Mouse (Mus musculus): Measurements from ENCODE around the gene Tmem38b.
A peak's percentile ranks its signal among the peaks of the same experiment; 100 is the strongest.
"Not testable (repeated sequence)": the region's sequence is repeated elsewhere in the genome, so short reads cannot be mapped to it uniquely, and the experiment has no call there.

Gene Tmem38b

DNA sequence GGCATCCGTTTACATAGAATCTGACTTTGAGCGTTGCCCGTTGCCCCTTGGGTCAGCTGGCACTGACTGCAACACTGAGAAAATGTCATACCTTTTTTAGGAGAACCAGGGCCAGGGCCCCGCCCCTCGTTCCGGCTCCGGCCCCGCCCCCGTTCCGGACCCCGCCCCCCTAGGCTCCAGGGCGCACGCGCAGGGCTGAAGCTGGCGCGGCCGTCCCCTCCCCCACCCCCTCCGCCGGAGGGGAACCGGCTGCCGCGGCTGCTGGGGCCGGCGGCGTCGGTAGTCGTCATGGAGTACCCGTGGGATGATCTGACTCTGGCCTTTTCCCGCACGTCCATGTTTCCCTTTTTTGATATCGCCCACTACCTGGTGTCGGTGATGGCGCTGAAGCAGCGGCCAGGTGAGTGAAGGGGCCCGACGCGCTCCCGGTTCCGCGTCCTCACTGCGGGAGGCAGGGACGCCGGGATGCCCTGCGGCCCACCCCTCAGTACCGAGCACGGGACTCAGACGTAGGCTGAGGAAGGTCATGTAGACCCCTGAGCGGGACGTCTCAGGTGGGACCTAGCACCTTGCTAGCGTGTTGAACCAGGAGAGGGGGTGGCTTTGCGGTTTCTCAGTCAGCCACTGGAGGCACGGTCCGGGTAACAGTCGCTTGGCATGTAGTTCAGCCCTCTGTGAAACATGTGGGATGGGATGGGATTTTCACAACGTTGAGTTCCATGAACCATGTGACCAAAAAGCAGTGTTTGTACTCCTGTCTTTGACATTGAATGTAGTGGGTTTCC lies at the start of gene Tmem38b:
Gene Tmem38b, plus strand, starts transcription at position 225 of the 785 bp plus-strand sequence.
- peak; percentile 42 to 81 for DNase-seq (ENCODE audit: low spot score in 2 of 2)

DNA sequence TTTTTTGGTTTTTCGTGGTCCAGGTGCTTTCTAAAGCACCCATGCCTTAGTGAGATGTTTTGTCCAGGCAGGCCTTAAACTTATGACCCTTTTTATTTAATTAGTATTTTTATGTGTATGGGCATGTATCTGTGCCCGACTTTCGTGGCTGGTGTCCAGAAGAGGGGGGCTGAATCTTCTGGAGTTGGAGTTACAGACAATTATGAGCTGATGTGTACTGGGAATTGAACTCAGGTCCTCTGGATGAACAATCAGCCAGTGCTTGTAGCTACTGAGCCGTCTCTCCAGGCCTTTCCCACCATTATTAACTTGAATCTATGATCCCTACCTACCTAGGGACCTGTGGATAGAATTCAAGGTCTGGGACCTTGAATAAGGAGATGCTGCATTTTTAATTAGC lies 44.4 kb upstream of the Tmem38b start:
- DNase-seq (ENCODE audit: low spot score in 2 of 2) = no peak

DNA sequence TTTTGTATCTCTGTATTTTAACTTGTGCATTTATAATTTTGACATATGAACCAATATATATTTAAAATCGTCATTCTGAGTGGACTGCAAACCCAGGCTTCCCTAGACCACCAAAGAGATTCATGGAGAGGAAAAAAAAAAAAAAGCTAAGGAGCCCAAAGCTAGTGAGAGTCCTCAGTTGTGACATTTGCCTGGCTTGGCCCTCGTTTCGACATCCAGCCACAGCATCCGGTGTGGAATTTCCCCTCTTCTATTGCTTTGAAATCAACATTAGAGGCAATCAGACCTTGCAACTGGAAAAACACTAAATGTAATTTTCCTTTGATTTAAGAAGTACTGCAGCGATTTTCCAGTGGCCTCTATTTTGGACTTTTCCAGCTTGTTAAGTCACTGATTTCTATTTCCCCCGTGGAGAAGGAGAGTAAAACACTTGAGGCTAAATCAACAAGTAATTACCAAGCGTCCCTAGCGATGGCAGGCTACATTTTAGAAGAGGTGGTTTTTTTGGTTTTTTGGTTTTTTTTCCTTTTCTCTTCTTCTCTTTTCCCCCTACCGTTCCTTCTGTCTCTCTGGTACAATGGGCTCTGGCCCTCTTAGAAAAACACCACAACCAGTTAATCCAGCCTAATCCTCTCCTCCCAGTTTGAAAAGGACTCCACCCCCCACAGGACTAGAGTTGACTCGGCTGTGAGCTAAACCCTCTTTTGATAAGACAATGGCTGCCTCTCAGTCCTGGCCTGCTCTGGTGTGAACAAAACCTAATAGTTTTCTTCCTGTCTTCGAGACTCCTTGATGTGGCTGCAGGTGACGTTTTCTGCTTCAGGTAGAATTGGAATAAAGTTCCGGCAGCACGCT lies 43.4 kb upstream of the Tmem38b start:
- no peak for DNase-seq (ENCODE audit: low spot score in 2 of 2)

DNA sequence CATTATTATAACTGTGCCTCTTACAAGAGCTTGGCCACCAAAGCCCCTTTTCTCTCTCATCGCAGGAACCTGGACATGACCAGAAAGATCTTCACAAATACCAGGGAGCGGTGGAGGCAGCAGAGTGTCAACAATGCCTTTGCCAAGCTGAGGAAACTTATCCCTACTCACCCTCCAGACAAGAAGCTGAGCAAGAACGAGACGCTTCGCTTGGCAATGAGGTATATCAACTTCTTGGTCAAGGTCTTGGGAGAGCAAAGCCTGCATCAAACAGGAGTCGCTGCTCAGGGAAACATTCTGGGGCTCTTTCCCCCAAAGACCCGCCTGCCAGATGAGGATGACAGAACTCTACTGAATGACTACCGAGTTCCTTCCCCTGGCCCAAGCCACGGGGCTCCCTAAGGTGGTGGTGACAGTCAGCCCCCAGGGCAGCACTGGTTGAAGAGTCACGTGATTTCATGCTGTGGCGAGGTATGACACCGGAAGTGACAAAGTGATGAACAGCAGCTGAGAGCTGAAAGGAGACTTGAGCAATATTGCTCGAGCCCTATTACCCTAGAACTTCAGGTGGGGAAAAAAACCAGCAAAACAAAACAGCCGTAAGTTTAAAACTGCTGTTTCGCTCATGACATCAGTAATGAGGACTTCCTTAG lies 40.0 kb upstream of the Tmem38b start:
- peak in 1 of 2 experiments; percentile 34 for DNase-seq (ENCODE audit: low spot score in 2 of 2)

DNA sequence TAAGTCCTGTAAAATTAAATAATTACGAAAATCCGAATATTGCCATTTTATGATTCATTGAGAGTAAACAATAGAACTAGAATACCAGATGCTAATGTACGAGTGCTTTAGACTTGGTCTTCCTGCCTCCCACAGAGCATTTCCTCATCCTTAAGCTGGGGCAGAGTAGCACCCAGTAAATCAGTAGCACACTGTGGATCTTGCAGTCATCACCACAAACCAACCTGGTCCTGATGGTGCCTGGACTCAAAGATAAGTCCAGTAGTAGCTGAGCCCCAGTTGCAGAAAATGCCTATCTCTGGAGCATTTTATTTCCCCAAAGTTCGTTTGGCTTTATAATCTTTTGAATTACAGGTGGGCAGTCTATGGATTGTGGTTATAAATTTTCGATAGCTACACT lies 39.0 kb upstream of the Tmem38b start:
- no peak for DNase-seq (ENCODE audit: low spot score in 2 of 2)

DNA sequence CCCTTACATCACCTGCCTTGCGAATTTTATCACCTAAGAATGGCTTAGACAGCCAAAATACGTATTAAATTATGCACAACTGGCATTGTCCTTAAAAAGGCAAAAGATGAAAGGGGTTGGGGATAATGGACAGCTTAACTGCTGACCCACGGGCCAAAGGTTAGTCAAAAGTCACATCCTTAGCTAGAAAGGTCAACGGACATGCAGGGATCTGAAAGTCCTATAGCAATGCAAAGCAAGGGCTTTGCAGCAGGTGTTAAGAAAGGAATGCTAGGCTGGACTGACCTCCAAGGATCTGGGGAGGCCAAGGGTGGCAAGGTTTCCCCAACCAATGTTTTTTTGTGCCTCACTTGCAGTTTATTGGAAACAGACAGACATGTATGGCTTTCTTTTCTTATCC lies 36.5 kb upstream of the Tmem38b start:
- DNase-seq (ENCODE audit: low spot score in 2 of 2) = no peak

GRCm38 (mm10) chr4:53794257-53794966 lies 31.4 kb upstream of the Tmem38b start:
- no peak for DNase-seq (ENCODE audit: low spot score in 2 of 2)

- no peak for DNase-seq (ENCODE audit: low spot score in 2 of 2)
Measured at GRCm38 (mm10) chr4:53795086-53795485, 30.8 kb upstream of the Tmem38b start.

GRCm38 (mm10) chr4:53795706-53796105 lies 30.1 kb upstream of the Tmem38b start:
- DNase-seq (ENCODE audit: low spot score in 2 of 2) = no peak

DNA sequence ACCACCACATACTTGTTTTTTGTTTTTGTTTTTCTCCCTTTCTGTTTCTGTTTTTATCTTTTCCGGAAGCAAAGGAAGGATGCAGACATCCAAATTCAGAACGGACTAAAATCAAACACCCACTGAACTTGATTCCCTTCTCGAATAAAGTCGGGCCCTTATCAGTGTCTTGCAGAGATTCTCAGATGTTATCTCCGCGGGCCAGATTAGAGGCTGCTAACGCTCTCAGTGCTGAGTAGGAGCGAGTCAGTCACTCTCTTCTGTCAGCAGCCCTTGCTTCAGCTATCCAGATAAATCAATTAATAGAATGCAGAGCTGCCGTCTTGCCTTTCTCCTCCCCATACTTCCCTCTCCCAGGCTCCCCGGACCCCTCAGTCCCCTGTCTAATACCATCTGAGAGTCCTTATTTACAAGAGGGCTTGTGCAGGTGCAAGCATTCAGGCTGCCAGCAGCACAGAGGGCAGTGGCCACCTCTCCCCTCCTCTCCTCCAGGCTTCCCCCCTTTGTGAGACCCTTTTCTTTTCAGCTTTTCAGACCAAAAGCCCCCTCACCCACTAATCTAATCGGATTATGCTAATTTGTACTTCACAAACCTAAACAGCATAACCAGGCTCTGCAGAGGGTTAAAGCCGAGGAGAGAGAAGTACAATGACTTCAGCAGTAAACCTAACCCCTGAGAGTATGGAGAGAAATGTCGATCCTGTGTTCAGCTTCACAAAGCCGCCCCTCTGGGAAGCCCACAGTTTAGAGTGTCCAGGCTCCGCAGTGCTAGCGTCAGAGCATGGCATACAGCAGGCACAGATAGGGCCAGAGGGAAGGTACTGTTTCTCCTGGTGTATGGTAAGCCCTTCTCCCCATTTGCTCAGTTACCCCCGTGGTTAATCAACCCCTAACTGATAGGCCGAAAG lies 28.7 kb upstream of the Tmem38b start:
- DNase-seq (ENCODE audit: low spot score in 2 of 2) = no peak

DNA sequence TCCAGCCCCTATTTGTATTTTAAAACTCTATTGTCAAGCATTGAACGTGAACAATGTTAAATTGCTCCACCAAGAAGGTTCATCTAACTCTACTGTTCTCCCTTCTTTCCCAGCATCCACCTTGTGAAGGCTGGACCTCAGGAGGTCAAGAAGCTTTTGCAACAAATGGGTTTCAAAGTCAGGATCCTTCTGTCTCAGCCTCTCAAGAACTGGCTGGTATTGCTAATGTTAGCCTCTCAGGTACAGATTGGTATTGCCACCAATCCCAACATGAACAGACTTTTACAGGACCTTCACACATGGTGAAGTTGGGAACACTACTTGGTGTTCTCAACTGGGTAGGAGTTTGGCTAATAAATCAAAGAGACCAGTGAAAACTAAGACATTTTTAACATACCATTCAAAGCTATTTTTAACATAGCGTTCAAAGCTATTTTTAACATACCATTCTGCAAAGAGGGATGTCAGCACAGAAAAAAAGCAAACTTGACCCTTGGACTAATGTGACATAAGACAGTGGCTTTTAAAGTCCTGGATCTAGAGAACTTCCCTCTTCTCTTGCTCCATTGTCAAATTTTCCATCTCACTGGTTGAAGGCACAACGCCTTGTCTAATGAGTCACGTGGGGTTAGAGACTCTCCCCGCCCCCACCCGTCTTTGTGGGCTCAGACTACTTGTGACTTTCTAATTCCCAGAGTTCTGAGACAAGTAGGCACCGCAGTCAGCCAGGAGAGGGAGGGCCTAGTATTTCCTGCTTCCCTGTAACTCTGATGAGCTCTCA lies 26.8 kb upstream of the Tmem38b start:
- DNase-seq (ENCODE audit: low spot score in 2 of 2) = no peak

- no peak for DNase-seq (ENCODE audit: low spot score in 2 of 2)
Measured at GRCm38 (mm10) chr4:53799753-53800152, 26.1 kb upstream of the Tmem38b start.

DNA sequence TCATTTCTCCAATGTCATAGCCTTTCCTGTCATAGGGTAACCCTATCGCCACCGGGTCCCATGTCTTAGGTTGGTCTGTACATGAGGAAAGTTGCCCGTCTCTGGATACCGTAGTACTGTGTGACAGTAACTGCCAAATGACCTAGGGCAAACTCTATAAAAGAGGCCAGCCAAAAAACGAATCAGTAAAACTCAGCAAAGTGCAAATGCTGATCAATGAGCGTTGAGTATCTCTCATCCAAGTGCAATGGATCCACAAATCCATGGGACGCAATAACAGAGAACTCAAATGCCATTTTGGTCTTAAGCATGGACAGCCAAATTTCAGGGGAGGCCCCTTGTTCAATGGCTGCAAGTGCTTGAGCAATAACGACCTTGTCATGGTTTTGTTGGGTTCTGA lies 22.2 kb upstream of the Tmem38b start:
- DNase-seq (ENCODE audit: low spot score in 2 of 2) = not testable (repeated sequence)

DNA sequence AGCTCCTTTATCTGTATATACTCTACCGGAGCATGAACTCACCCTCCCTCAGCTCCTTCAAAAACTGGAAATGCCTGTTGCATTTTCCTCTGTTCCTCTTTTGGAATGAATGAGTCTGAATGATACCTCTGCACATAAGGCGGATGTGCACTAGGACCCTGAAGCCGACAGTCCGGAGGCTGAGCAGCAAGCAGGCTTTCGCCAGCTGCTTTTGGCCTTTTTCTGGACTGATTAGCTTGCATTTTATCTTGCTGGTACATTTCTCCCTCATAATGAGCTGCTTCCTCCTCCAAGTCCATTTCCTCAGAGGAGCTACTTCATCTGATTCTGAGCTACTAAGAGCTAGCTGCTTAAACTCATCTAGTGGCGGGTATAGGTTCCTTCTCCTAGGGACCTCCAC lies 19.4 kb upstream of the Tmem38b start:
- DNase-seq (ENCODE audit: low spot score in 2 of 2) = not testable (repeated sequence)

DNA sequence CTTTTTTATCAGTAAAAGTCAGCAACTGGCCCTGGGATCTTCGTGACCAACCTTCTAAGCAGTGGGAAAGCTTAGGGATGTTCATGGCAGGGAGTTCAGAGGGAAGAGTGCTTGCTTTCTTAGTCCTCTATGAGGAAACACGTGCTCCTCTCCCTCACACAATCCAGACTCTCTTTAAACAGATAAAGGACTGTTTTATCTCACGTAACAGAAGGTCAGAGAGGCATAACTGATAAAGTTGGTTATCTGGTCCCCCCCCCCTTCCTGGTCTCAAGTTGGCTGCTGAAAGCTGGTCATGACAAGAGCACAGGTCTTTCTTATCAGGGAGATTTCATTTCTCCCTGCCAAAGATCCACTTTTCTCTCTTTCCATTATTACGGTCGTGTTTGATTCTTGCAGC lies 7.5 kb upstream of the Tmem38b start:
- DNase-seq (ENCODE audit: low spot score in 2 of 2) = no peak

DNA sequence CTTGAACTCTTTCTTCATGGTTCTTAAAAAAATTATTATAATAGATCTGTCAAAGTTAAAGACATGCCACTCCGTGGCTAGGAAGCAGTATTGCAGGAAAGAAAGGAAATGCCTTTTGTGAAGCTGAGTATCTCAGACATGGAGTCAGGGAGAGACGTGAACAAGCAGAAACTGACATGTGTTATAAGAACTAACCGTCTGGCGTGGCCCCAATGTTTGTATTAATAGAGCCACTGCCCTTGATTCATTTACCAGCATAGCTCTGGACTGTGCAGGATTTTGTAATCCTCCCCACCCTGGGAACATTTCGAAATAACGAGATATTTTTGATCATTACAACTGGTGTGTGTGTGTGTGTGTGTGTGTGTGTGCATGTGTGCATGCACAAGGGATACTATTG lies 2.1 kb upstream of the Tmem38b start:
- no peak for DNase-seq (ENCODE audit: low spot score in 2 of 2)

DNA sequence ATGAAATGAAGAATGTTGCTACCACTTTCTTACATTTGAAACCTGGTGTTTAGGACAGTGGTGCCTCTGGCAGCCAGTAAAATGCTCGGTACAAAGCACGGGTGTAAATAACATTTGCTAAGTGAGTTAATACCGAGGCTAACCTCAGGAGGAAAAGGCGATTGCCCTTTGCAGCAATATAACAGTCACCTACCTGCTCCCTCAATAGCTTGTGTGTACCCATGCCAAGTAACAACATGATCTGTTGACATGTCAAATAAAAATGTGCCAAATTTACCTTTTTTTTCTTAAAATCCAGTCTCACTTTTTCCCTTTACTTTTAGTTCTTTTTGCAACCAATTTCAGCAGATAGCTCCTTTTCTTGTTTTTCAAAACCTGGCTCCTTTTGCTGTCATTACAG lies 1.0 kb upstream of the Tmem38b start:
- no peak for DNase-seq (ENCODE audit: low spot score in 2 of 2)

- DNase-seq (ENCODE audit: low spot score in 2 of 2) = no peak
Measured at GRCm38 (mm10) chr4:53826641-53827248, 900 bp downstream of the Tmem38b start.

DNA sequence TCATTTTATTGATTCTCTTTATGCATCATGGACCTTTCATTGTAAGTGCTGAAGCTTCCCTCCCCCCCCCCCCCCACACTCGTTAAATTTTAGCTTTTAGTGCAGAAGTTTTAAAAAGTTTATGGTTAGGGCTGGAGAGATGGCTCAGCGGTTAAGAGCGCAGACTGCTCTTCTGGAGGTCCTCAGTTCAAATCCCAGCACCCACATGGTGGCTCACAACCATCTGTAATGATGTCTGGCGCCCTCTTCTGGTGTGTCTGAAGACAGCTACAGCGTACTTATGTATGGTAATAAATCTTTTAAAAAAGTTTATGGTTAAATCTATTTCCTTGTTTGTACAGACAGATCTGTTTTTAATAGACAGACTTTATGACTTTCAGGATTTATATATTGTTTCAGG lies 2.0 kb downstream of the Tmem38b start:
- DNase-seq (ENCODE audit: low spot score in 2 of 2) = no peak

DNA sequence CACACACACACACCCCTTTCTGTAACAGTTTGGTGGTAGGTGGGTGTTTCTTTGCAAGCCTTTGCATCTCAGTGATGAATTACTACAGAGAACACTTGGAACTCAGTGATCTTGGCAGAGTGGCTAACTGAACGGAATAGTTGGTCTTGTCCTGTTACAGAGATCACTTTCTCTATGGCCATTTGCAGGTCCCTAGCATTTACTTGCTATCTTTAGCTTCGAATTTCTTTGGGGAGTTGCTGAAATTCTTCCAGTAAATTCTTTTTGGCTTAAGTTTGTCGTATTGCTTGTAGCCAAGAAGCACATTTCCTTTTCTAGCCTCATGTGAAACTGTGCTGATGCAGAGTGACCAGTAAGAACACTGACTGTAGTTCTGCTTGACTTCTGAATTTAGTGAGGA lies 3.1 kb downstream of the Tmem38b start:
- DNase-seq (ENCODE audit: low spot score in 2 of 2) = no peak

Data from spleen, postnatal 10 days (tissue).